Mouse (Mus musculus) lung, postnatal 36 days (tissue): ENCODE measurements around the gene Vps9d1.
A peak's percentile ranks its signal among the peaks of the same experiment; 100 is the strongest.
"Not testable (repeated sequence)": the region's sequence is repeated elsewhere in the genome, so short reads cannot be mapped to it uniquely, and the experiment has no call there.

Experiments used
- DNase-seq: peaks from one replicate; pipeline ENCODE4 v3.0.0; 2022; ENCODE audit warnings: mixed read lengths

Vps9d1 gene

GRCm38 (mm10) chr8:123212321-123213117 is 41.6 kb downstream of the Vps9d1 start, which contains the start of the genes Chmp1a and Spata33:
Gene Chmp1a, minus strand, starts transcription at chr8:123212763.
Gene Spata33, plus strand, starts transcription at chr8:123212832.
- DNase-seq: peak; percentile 94

- no peak for DNase-seq
Measured at GRCm38 (mm10) chr8:123211876-123212275, 42.3 kb downstream of the Vps9d1 start.

GRCm38 (mm10) chr8:123203571-123203970 is 50.6 kb downstream of the Vps9d1 start:
- no peak for DNase-seq

- DNase-seq: peak; percentile 77
Measured at GRCm38 (mm10) chr8:123202288-123202687, 51.9 kb downstream of the Vps9d1 start.

- DNase-seq: no peak
Measured at GRCm38 (mm10) chr8:123199864-123200263, 54.3 kb downstream of the Vps9d1 start.

- not testable (repeated sequence) for DNase-seq
Measured at GRCm38 (mm10) chr8:123197016-123197415, 57.1 kb downstream of the Vps9d1 start.

GRCm38 (mm10) chr8:123193771-123194170 is 60.4 kb downstream of the Vps9d1 start:
- DNase-seq: no peak
